Mouse (Mus musculus): ENCODE results near the gene Pnpla1.

DNA sequence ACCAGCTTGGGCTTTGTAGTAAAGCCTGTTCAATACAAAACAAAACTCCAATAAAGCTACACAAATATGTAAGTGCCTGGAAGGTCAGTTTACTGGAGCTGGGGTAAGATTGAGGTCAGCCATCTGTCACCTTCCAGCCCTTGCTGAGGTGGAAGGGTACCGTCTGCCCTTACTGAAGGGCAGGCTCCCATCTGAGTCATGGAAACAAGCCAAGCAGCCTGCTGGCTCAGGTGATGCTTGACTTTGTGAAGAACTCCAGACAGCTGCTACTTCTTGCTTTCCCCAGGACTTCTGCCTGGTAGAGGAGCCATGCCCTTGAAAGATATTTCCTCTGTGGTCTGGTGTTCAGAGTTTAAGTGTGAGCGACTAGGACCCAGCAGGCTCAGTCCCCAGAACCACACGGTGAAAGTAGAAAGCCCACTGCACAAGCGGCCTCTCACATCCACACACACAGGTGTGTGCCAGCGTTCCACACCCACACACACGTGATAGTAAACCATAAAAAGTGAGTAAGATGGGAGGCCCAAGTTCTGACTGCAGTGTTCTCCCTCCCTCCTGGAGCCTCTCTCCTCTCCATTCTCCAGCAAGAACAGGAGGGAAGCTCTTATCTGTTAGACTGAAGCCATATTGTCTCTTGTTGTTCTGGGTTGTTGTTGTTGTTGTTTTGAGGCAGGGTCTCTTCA lies 32.7 kb upstream of the Pnpla1 start:
- TF ChIP-seq CTCF (conservative IDR thresholded peaks at IDR 0.05; ENCODE audit: low read length) = no peak
- TF ChIP-seq NANOG (IDR thresholded peaks at IDR 0.05; ENCODE audit: borderline replicate concordance, low read length) = no peak

Data from E14TG2a.4 (cell line).